Mouse (Mus musculus): Measurements from ENCODE around the gene Ahcyl2. TPM values are rescaled to one million over a fixed set of nuclear protein-coding genes. Genes with fewer than 3 reads are reported as not detected.
"Not testable (repeated sequence)": the region's sequence is repeated elsewhere in the genome, so short reads cannot be mapped to it uniquely, and the experiment has no call there.

Ahcyl2 gene
- polyA plus RNA-seq, 1 experiment from 2014 or later: 18.0 TPM

GRCm38 (mm10) chr6:29815060-29815459, 47.2 kb downstream of the Ahcyl2 start:
- ATAC-seq (ENCODE audit: low FRiP score, low TSS enrichment): no peak

GRCm38 (mm10) chr6:29815634-29816033, 47.8 kb downstream of the Ahcyl2 start:
- no peak for ATAC-seq (ENCODE audit: low FRiP score, low TSS enrichment)
- peak overlapping the region; percentile 68; the same call in 1 of the 2 replicates for H3K27ac ChIP-seq (replicated peaks; ENCODE audit: low read depth, low read length)

More at GRCm38 (mm10) chr6:29815060-29815459, 47.2 kb downstream of the Ahcyl2 start:
- no peak overlapping the region for H3K4me2 ChIP-seq (ENCODE audit: low read length)
- no peak for DNase-seq
- H3K36me3 ChIP-seq (ENCODE audit: control insufficient read depth, insufficient read depth, low read length): no peaks in the 10 kb centered on the region
- peaks cover 19% of the 10 kb centered on the region for H3K4me1 ChIP-seq (ENCODE audit: control insufficient read depth, insufficient read depth, low read length)
- no peaks in the 10 kb centered on the region for H3K9me3 ChIP-seq (ENCODE audit: control insufficient read depth, low read length)
- H3K27me3 ChIP-seq (ENCODE audit: control insufficient read depth, insufficient read depth, low read length): no peaks in the 10 kb centered on the region
- H3K4me3 ChIP-seq (replicated peaks; ENCODE audit: low read depth, low read length): no peak overlapping the region
- H3K9ac ChIP-seq (replicated peaks; ENCODE audit: low read length): no peak overlapping the region
- WGBS: 33% methylated on average over 3 of the region's 3 CpGs
- peak overlapping the region; percentile 68 for H3K27ac ChIP-seq (replicated peaks; ENCODE audit: low read depth, low read length)

GRCm38 (mm10) chr6:29816371-29816770, 48.6 kb downstream of the Ahcyl2 start:
- H3K27me3 ChIP-seq (ENCODE audit: control insufficient read depth, insufficient read depth, low read length); H3K4me3 ChIP-seq (replicated peaks; ENCODE audit: low read depth, low read length); ATAC-seq (ENCODE audit: low FRiP score, low TSS enrichment); H3K9me3 ChIP-seq (ENCODE audit: control insufficient read depth, low read length); H3K27ac ChIP-seq (replicated peaks; ENCODE audit: low read depth, low read length); H3K36me3 ChIP-seq (ENCODE audit: control insufficient read depth, insufficient read depth, low read length); H3K9ac ChIP-seq (replicated peaks; ENCODE audit: low read length); H3K4me2 ChIP-seq (ENCODE audit: low read length); DNase-seq: not testable (repeated sequence)
- peaks cover 19% of the 10 kb centered on the region for H3K4me1 ChIP-seq (ENCODE audit: control insufficient read depth, insufficient read depth, low read length)
- WGBS: 85% methylated on average over 12 of the region's 12 CpGs

More at GRCm38 (mm10) chr6:29815634-29816033, 47.8 kb downstream of the Ahcyl2 start:
- Histone ChIP-seq H3K9ac (replicated peaks; ENCODE audit: low read length) (no peak overlapping the region), H3K36me3 (ENCODE audit: control insufficient read depth, insufficient read depth, low read length) (no peaks in the 10 kb centered on the region), H3K4me1 (ENCODE audit: control insufficient read depth, insufficient read depth, low read length) (peaks cover 19% of the 10 kb centered on the region), H3K4me2 (ENCODE audit: low read length) (no peak overlapping the region), H3K4me3 (replicated peaks; ENCODE audit: low read depth, low read length) (no peak overlapping the region), H3K9me3 (ENCODE audit: control insufficient read depth, low read length) (no peaks in the 10 kb centered on the region), H3K27me3 (ENCODE audit: control insufficient read depth, insufficient read depth, low read length) (no peaks in the 10 kb centered on the region)
- WGBS: 54% methylated on average over 2 of the region's 2 CpGs
- peak; percentile 15 for DNase-seq

GRCm38 (mm10) chr6:29819309-29819708, 51.5 kb downstream of the Ahcyl2 start:
- Histone ChIP-seq H3K9me3 (ENCODE audit: control insufficient read depth, low read length) (no peaks in the 10 kb centered on the region), H3K27me3 (ENCODE audit: control insufficient read depth, insufficient read depth, low read length) (no peaks in the 10 kb centered on the region), H3K36me3 (ENCODE audit: control insufficient read depth, insufficient read depth, low read length) (no peaks in the 10 kb centered on the region), H3K9ac (replicated peaks; ENCODE audit: low read length) (no peak overlapping the region), H3K4me2 (ENCODE audit: low read length) (no peak overlapping the region), H3K4me3 (replicated peaks; ENCODE audit: low read depth, low read length) (no peak overlapping the region), H3K4me1 (ENCODE audit: control insufficient read depth, insufficient read depth, low read length) (peaks cover 17% of the 10 kb centered on the region), H3K27ac (replicated peaks; ENCODE audit: low read depth, low read length) (no peak overlapping the region)
- ATAC-seq (ENCODE audit: low FRiP score, low TSS enrichment) (no peak), DNase-seq (peak; percentile 77)
- 33% methylated on average over 3 of the region's 3 CpGs for whole genome bisulfite sequencing

GRCm38 (mm10) chr6:29820314-29820713, 52.5 kb downstream of the Ahcyl2 start:
- Histone ChIP-seq H3K4me1 (ENCODE audit: control insufficient read depth, insufficient read depth, low read length) (peaks cover 7% of the 10 kb centered on the region), H3K9me3 (ENCODE audit: control insufficient read depth, low read length) (no peaks in the 10 kb centered on the region), H3K4me3 (replicated peaks; ENCODE audit: low read depth, low read length) (no peak overlapping the region), H3K9ac (replicated peaks; ENCODE audit: low read length) (no peak overlapping the region), H3K4me2 (ENCODE audit: low read length) (no peak overlapping the region), H3K27ac (replicated peaks; ENCODE audit: low read depth, low read length) (no peak overlapping the region), H3K36me3 (ENCODE audit: control insufficient read depth, insufficient read depth, low read length) (no peaks in the 10 kb centered on the region), H3K27me3 (ENCODE audit: control insufficient read depth, insufficient read depth, low read length) (no peaks in the 10 kb centered on the region)
- ATAC-seq (ENCODE audit: low FRiP score, low TSS enrichment) (no peak), DNase-seq (no peak)
- WGBS: 76% methylated on average over 4 of the region's 4 CpGs

GRCm38 (mm10) chr6:29820926-29821325, 53.1 kb downstream of the Ahcyl2 start:
- Histone ChIP-seq H3K9ac (replicated peaks; ENCODE audit: low read length) (no peak overlapping the region), H3K36me3 (ENCODE audit: control insufficient read depth, insufficient read depth, low read length) (no peaks in the 10 kb centered on the region), H3K4me2 (ENCODE audit: low read length) (no peak overlapping the region), H3K27ac (replicated peaks; ENCODE audit: low read depth, low read length) (no peak overlapping the region), H3K4me1 (ENCODE audit: control insufficient read depth, insufficient read depth, low read length) (0 out of 2 replicates have a peak, but pooled peaks cover under 1% of the 10 kb centered on the region), H3K9me3 (ENCODE audit: control insufficient read depth, low read length) (no peaks in the 10 kb centered on the region), H3K27me3 (ENCODE audit: control insufficient read depth, insufficient read depth, low read length) (no peaks in the 10 kb centered on the region), H3K4me3 (replicated peaks; ENCODE audit: low read depth, low read length) (no peak overlapping the region)
- WGBS: 87% methylated on average over 3 of the region's 3 CpGs
- DNase-seq: no peak
- ATAC-seq (ENCODE audit: low FRiP score, low TSS enrichment): no peak

- H3K4me3 ChIP-seq (replicated peaks; ENCODE audit: low read depth, low read length): no peak overlapping the region
- H3K9ac ChIP-seq (replicated peaks; ENCODE audit: low read length): no peak overlapping the region
- H3K36me3 ChIP-seq (ENCODE audit: control insufficient read depth, insufficient read depth, low read length): no peaks in the 10 kb centered on the region
- H3K4me1 ChIP-seq (ENCODE audit: control insufficient read depth, insufficient read depth, low read length): no peaks in the 10 kb centered on the region
- ATAC-seq (ENCODE audit: low FRiP score, low TSS enrichment) (no peak), DNase-seq (no peak)
- no peaks in the 10 kb centered on the region for H3K9me3 ChIP-seq (ENCODE audit: control insufficient read depth, low read length)
- H3K27me3 ChIP-seq (ENCODE audit: control insufficient read depth, insufficient read depth, low read length): no peaks in the 10 kb centered on the region
- H3K4me2 ChIP-seq (ENCODE audit: low read length): no peak overlapping the region
- WGBS: 57% methylated on average over 1 of the region's 1 CpGs
- no peak overlapping the region for H3K27ac ChIP-seq (replicated peaks; ENCODE audit: low read depth, low read length)
Measured at GRCm38 (mm10) chr6:29821770-29822169, 54.0 kb downstream of the Ahcyl2 start.

- Histone ChIP-seq H3K27ac (replicated peaks; ENCODE audit: low read depth, low read length) (no peak overlapping the region), H3K4me2 (ENCODE audit: low read length) (no peak overlapping the region), H3K9me3 (ENCODE audit: control insufficient read depth, low read length) (no peaks in the 10 kb centered on the region), H3K4me3 (replicated peaks; ENCODE audit: low read depth, low read length) (no peak overlapping the region), H3K9ac (replicated peaks; ENCODE audit: low read length) (no peak overlapping the region), H3K4me1 (ENCODE audit: control insufficient read depth, insufficient read depth, low read length) (no peaks in the 10 kb centered on the region), H3K36me3 (ENCODE audit: control insufficient read depth, insufficient read depth, low read length) (no peaks in the 10 kb centered on the region), H3K27me3 (ENCODE audit: control insufficient read depth, insufficient read depth, low read length) (no peaks in the 10 kb centered on the region)
- no peak for ATAC-seq (ENCODE audit: low FRiP score, low TSS enrichment)
- no peak for DNase-seq
- WGBS: 67% methylated on average over 2 of the region's 2 CpGs
Measured at GRCm38 (mm10) chr6:29825302-29825701, 57.5 kb downstream of the Ahcyl2 start.

GRCm38 (mm10) chr6:29827291-29828242, 59.8 kb downstream of the Ahcyl2 start:
- H3K4me1 ChIP-seq (ENCODE audit: control insufficient read depth, insufficient read depth, low read length): no peaks in the 10 kb centered on the region
- no peak for ATAC-seq (ENCODE audit: low FRiP score, low TSS enrichment)
- H3K36me3 ChIP-seq (ENCODE audit: control insufficient read depth, insufficient read depth, low read length): no peaks in the 10 kb centered on the region
- no peak overlapping the region for H3K27ac ChIP-seq (replicated peaks; ENCODE audit: low read depth, low read length)
- no peaks in the 10 kb centered on the region for H3K9me3 ChIP-seq (ENCODE audit: control insufficient read depth, low read length)
- WGBS: 88% methylated on average over 5 of the region's 5 CpGs
- H3K4me2 ChIP-seq (ENCODE audit: low read length): no peak overlapping the region
- H3K4me3 ChIP-seq (replicated peaks; ENCODE audit: low read depth, low read length): no peak overlapping the region
- H3K9ac ChIP-seq (replicated peaks; ENCODE audit: low read length): no peak overlapping the region
- H3K27me3 ChIP-seq (ENCODE audit: control insufficient read depth, insufficient read depth, low read length): no peaks in the 10 kb centered on the region
- no peak for DNase-seq
